Mouse (Mus musculus): Measurements from ENCODE around the gene Gm572. TPM values are rescaled to one million over a fixed set of nuclear protein-coding genes. Genes with fewer than 3 reads are reported as not detected.

The Gm572 gene
- polyA plus RNA-seq, 1 experiment: 0.17 TPM

- 58% methylated on average over 5 of the region's 5 CpGs for WGBS
- Histone ChIP-seq H3K27ac (ENCODE audit: insufficient read depth, low read depth, low read length) (no peak overlapping the region), H3K36me3 (ENCODE audit: control insufficient read depth, insufficient read depth, low read length) (peaks cover 5% of the 10 kb centered on the region), H3K4me3 (ENCODE audit: insufficient read depth, low read depth, low read length) (no peak overlapping the region), H3K27me3 (replicated peaks; ENCODE audit: control insufficient read depth, insufficient read depth, low read length) (no peaks in the 10 kb centered on the region), H3K4me1 (ENCODE audit: control insufficient read depth, insufficient read depth, low read length) (peaks cover 22% of the 10 kb centered on the region)
- no peak for DNase-seq
- no peak for TF ChIP-seq CTCF (conservative IDR thresholded peaks at IDR 0.05; ENCODE audit: insufficient read depth, insufficient read length, low read depth, low read length)
- TF ChIP-seq POLR2A (IDR thresholded peaks at IDR 0.05; ENCODE audit: low read depth, low read length): no peak
Observed at GRCm38 (mm10) chr4:148610631-148611364, 32.3 kb upstream of the Gm572 start.

DNA sequence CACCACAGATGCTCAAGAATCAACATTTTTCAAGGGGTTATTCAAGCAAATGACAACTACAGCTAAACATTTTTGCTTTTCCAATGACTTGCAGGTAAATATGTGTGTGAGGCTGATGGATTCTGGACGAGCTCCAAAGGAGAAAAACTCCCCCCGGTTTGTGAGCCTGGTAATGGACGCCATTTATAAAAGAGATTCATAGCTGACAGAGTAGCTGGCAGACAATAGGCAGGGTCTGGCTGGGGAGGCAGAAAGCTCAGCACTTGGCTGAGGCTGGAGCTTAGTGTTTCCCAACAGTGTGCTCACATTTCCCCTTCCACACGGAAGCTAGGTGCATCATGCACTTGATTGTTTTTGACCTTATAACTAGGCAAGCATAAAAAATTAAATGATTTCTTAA, 30.6 kb upstream of the Gm572 start:
- no peak overlapping the region for H3K27ac ChIP-seq (ENCODE audit: insufficient read depth, low read depth, low read length)
- H3K36me3 ChIP-seq (ENCODE audit: control insufficient read depth, insufficient read depth, low read length): peaks cover 7% of the 10 kb centered on the region
- WGBS: 33% methylated on average over 4 of the region's 4 CpGs
- TF ChIP-seq CTCF (conservative IDR thresholded peaks at IDR 0.05; ENCODE audit: insufficient read depth, insufficient read length, low read depth, low read length) (no peak), POLR2A (IDR thresholded peaks at IDR 0.05; ENCODE audit: low read depth, low read length) (no peak)
- peak; percentile 32 for DNase-seq
- no peak overlapping the region for H3K4me3 ChIP-seq (ENCODE audit: insufficient read depth, low read depth, low read length)
- peaks cover 22% of the 10 kb centered on the region for H3K4me1 ChIP-seq (ENCODE audit: control insufficient read depth, insufficient read depth, low read length)
- no peaks in the 10 kb centered on the region for H3K27me3 ChIP-seq (replicated peaks; ENCODE audit: control insufficient read depth, insufficient read depth, low read length)

DNA sequence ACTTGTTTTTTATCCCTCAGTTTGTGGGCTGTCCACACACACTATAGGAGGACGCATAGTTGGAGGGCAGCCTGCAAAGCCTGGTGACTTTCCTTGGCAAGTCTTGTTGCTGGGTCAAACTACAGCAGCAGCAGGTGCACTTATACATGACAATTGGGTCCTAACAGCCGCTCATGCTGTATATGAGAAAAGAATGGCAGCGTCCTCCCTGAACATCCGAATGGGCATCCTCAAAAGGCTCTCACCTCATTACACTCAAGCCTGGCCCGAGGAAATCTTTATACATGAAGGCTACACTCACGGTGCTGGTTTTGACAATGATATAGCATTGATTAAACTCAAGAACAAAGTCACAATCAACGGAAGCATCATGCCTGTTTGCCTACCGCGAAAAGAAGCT, 29.4 kb upstream of the Gm572 start:
- Histone ChIP-seq H3K4me3 (ENCODE audit: insufficient read depth, low read depth, low read length) (no peak overlapping the region), H3K27me3 (replicated peaks; ENCODE audit: control insufficient read depth, insufficient read depth, low read length) (no peaks in the 10 kb centered on the region), H3K36me3 (ENCODE audit: control insufficient read depth, insufficient read depth, low read length) (peaks cover 12% of the 10 kb centered on the region), H3K27ac (ENCODE audit: insufficient read depth, low read depth, low read length) (no peak overlapping the region), H3K4me1 (ENCODE audit: control insufficient read depth, insufficient read depth, low read length) (peaks cover 19% of the 10 kb centered on the region)
- TF ChIP-seq CTCF (conservative IDR thresholded peaks at IDR 0.05; ENCODE audit: insufficient read depth, insufficient read length, low read depth, low read length) (no peak), POLR2A (IDR thresholded peaks at IDR 0.05; ENCODE audit: low read depth, low read length) (no peak)
- DNase-seq: no peak
- WGBS: 75% methylated on average over 9 of the region's 9 CpGs

- Histone ChIP-seq H3K4me3 (ENCODE audit: insufficient read depth, low read depth, low read length) (no peak overlapping the region), H3K27ac (ENCODE audit: insufficient read depth, low read depth, low read length) (peak overlapping the region; percentile 87), H3K27me3 (replicated peaks; ENCODE audit: control insufficient read depth, insufficient read depth, low read length) (no peaks in the 10 kb centered on the region), H3K36me3 (ENCODE audit: control insufficient read depth, insufficient read depth, low read length) (peaks cover 34% of the 10 kb centered on the region), H3K4me1 (ENCODE audit: control insufficient read depth, insufficient read depth, low read length) (peaks cover 18% of the 10 kb centered on the region; the same call in 1 of the 2 replicates)
- 64% methylated on average over 1 of the region's 1 CpGs for WGBS
- DNase-seq: no peak
- TF ChIP-seq POLR2A (IDR thresholded peaks at IDR 0.05; ENCODE audit: low read depth, low read length) (no peak), CTCF (conservative IDR thresholded peaks at IDR 0.05; ENCODE audit: insufficient read depth, insufficient read length, low read depth, low read length) (no peak)
Observed at GRCm38 (mm10) chr4:148619805-148620204, 23.3 kb upstream of the Gm572 start.

- 39% methylated on average over 1 of the region's 1 CpGs for WGBS
- Histone ChIP-seq H3K36me3 (ENCODE audit: control insufficient read depth, insufficient read depth, low read length) (peaks cover 33% of the 10 kb centered on the region), H3K27me3 (replicated peaks; ENCODE audit: control insufficient read depth, insufficient read depth, low read length) (no peaks in the 10 kb centered on the region), H3K4me3 (ENCODE audit: insufficient read depth, low read depth, low read length) (no peak overlapping the region), H3K4me1 (ENCODE audit: control insufficient read depth, insufficient read depth, low read length) (peaks cover 21% of the 10 kb centered on the region; the same call in 1 of the 2 replicates), H3K27ac (ENCODE audit: insufficient read depth, low read depth, low read length) (peak overlapping the region; percentile 87)
- peak; percentile 50 for DNase-seq
- TF ChIP-seq POLR2A (IDR thresholded peaks at IDR 0.05; ENCODE audit: low read depth, low read length) (no peak), CTCF (conservative IDR thresholded peaks at IDR 0.05; ENCODE audit: insufficient read depth, insufficient read length, low read depth, low read length) (no peak)
Observed at GRCm38 (mm10) chr4:148620718-148621117, 22.4 kb upstream of the Gm572 start.

GRCm38 (mm10) chr4:148622485-148622884, 20.6 kb upstream of the Gm572 start:
- WGBS: 72% methylated on average over 4 of the region's 4 CpGs
- no peak for TF ChIP-seq CTCF (conservative IDR thresholded peaks at IDR 0.05; ENCODE audit: insufficient read depth, insufficient read length, low read depth, low read length)
- H3K36me3 ChIP-seq (ENCODE audit: control insufficient read depth, insufficient read depth, low read length): peaks cover 30% of the 10 kb centered on the region
- peak overlapping the region; percentile 4; the same call in 1 of the 2 replicates for H3K27ac ChIP-seq (ENCODE audit: insufficient read depth, low read depth, low read length)
- H3K27me3 ChIP-seq (replicated peaks; ENCODE audit: control insufficient read depth, insufficient read depth, low read length): no peaks in the 10 kb centered on the region
- no peak overlapping the region for H3K4me3 ChIP-seq (ENCODE audit: insufficient read depth, low read depth, low read length)
- H3K4me1 ChIP-seq (ENCODE audit: control insufficient read depth, insufficient read depth, low read length): peaks cover 24% of the 10 kb centered on the region; the same call in 1 of the 2 replicates
- DNase-seq: no peak

DNA sequence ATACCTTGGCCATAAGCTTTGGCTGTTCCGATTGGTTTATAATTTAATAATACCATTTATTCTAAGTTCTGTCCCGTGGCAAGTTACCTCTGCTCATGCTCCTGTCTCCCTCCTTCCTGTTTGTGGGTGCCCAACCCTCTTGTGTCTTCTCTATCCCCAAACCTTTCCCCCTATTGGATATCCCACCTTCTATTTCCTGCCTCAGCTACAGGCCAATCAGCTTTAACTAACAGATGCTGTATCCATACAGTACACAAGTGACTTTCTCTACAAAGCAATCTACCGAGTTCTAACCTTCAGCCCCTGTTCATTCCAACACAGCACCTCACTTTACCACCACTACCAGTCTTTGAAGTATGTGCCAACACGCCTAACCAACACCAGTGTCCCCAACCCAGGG, 19.5 kb upstream of the Gm572 start:
- WGBS: 69% methylated on average over 4 of the region's 4 CpGs
- Histone ChIP-seq H3K4me1 (ENCODE audit: control insufficient read depth, insufficient read depth, low read length) (peaks cover 24% of the 10 kb centered on the region; the same call in 1 of the 2 replicates), H3K27me3 (replicated peaks; ENCODE audit: control insufficient read depth, insufficient read depth, low read length) (no peaks in the 10 kb centered on the region), H3K4me3 (ENCODE audit: insufficient read depth, low read depth, low read length) (no peak overlapping the region), H3K36me3 (ENCODE audit: control insufficient read depth, insufficient read depth, low read length) (peaks cover 26% of the 10 kb centered on the region), H3K27ac (ENCODE audit: insufficient read depth, low read depth, low read length) (0 out of 2 replicates have a peak overlapping the region, but pooled peaks have one; percentile 17)
- TF ChIP-seq CTCF (conservative IDR thresholded peaks at IDR 0.05; ENCODE audit: insufficient read depth, insufficient read length, low read depth, low read length) (no peak), POLR2A (IDR thresholded peaks at IDR 0.05; ENCODE audit: low read depth, low read length) (no peak)
- no peak for DNase-seq
